Mouse (Mus musculus): ENCODE measurements at regions not wholly inside any gene's neighbourhood (a gene's known extent, or its start where the extent isn't known, plus 50 kb on each side); places are given as distances from the start of the nearest gene placed in this dataset.

DNA sequence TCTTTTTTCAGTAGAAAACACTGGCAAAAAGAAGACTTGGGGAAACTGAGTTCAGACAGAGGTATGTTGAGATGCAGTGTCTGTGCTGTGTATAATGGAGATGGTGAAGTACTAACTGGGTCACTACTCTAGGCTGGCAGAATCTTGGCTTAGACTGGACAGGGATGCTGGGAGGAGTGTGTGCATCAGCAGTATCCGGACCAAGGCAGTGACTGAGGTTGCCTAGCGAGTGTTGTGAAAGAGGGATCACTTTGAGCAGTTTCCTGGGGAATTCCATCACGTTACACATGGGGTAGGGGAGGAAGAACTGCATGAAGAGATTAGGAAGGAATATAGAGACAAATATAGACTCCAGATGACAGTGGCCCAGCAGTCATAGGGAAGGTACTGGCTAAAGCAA, 87.9 kb upstream of the Itprid2 start:
- DNase-seq (ENCODE audit: low read depth, low spot score): no peak

DNA sequence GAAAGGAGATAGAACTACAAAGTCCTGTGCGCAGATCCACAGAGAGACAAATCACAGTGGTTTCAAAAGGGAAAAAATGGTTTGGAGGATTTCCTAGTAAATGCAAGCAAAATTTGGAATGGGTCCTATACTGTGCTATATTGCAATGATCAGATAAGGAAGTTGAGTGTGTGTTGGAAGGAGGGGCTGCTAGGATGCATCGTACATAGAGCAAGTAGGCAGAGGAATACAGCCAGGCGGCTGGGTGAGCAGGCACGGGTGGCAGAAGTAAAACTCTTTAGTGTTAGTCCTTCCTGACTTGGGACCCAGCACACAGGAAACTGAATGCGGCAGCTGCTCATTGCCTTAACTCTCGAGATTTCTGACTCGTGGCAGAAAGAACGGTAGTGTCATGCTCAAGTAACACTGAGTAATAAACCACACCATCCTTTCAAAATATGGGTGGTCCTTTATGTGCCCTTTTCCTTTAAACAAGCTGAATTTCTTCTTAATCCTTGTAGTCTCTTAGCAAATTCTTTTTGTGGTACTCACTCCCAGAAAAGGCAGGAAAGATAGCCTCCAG, 87.0 kb upstream of the Itprid2 start:
- DNase-seq (ENCODE audit: low read depth, low spot score): no peak

DNA sequence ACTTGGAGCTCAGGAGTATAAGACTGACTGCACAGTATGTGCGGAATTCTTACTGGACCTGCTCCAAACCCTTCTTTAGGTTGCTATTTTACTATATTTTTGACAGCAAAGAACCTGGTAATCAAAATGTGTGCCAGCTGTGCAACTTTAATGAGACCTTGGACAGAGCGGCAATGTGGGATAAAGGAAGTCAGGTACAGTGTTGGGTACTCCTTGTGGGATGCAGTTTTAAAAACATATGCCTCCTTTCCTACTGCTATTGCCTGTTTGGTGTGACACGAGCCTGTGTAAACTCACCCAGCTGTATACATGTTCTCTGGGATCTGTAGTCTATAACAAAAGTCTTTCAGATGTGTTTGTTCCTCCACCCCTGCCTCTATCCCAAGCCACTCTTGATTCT, 85.4 kb upstream of the Itprid2 start:
- DNase-seq (ENCODE audit: low read depth, low spot score): no peak

DNA sequence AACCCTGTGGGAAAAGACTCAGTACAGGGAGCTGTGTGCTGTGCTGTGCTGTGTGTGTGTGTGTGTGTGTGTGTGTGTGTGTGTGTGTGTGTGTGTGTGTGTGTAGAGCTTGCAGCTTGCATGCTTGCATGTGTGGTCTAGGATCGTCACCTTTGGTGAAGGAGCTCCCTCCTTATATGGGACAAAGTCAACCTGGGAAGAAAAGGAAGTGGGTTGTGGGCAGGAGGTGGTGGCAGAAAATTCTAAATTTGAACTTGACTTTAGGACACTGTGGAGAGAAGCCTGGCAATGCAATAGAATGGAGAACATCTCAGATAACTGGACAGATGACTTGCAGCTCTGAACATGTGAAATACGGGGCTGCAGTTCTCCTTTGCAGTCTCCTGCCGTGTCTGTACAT, 84.7 kb upstream of the Itprid2 start:
- no peak for DNase-seq (ENCODE audit: low read depth, low spot score)

DNA sequence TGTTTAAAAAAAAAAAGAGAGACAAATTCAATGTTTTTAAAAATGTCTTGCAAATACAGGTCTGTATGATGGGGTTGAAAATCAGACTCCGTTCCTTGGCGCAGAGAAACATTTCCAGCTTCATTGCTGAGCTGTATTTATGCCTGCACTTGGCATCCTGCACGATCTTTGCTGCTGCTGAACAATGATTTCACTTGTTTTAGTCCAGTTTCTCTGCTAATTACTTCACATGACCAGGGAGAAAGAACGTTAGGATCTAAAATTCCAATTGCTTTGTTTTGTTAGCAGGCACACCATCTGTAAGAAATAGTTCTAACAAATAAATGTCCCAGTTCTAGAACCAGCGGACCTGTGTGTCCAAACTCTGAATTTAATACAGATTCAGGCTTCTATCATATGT, 82.7 kb upstream of the Itprid2 start:
- DNase-seq (ENCODE audit: low read depth, low spot score): no peak

DNA sequence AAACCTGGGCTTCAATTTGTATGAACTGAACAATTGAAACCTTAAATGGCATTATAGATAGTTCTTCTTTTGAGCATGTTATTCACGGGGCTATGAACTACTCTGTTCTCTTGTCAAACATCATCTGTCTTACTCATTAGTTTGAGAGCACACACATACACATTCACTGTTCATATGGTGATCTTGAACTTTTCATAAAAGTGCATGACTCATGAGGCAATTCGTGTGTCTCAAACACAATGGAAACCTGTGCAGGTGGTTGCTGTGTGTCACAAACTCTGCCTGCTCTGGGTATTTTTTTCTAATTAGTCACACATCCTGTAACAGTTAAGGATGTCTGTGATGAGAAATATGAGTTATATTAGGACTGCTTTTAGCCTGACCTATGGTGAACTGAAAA, 79.8 kb upstream of the Itprid2 start:
- DNase-seq (ENCODE audit: low read depth, low spot score): no peak

DNA sequence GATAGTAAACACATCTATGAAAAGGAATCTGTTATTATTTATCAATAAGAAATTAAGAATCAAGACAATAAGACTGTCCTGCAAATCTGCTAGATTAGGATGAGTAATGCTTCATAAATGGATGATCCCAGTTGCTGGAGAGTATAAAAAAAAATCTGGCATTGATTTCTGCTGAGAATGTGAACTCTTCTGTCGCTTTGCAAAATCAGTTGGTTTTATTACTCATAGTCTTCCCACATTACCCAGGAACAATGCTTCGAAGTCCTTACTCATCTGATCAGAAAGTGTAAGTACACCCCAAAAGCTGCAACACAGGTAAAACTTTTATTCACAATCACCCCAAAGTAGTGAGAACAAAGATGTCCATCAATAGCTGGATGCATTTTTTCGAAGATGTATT, 77.8 kb upstream of the Itprid2 start:
- no peak for DNase-seq (ENCODE audit: low read depth, low spot score)

DNA sequence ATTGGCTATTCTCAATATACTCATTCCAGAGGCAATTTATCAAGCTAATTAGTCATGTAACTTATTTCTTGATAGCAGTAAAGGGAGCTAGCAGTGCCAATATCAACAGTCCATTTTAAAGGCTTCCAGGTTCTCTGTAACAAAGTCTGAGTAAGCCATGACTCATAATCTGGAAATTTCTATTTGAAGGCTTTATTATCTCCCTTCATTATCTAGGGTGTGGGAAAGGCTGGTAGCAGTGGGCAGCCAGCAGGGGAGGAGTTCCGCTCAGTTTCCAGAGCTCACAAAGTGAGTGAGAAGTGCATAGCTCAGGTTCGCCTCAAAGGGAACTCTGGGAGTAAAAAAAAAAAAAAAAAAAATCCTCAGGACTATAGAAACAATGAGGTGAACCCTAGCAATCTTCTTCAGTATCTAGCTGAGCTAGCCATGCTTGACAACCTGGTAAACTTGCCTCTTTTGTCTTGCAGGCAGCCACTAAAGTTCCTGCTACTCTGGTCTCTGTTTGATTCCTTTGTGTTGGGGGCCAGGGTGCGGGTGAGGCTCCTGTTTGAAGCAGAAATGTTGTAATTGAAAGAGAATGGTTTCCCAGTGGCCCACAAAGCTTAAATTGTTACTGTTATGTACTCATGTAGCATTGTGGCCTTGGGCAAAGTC, 68.7 kb upstream of the Itprid2 start:
- peak; percentile 89 for DNase-seq (ENCODE audit: low read depth, low spot score)

DNA sequence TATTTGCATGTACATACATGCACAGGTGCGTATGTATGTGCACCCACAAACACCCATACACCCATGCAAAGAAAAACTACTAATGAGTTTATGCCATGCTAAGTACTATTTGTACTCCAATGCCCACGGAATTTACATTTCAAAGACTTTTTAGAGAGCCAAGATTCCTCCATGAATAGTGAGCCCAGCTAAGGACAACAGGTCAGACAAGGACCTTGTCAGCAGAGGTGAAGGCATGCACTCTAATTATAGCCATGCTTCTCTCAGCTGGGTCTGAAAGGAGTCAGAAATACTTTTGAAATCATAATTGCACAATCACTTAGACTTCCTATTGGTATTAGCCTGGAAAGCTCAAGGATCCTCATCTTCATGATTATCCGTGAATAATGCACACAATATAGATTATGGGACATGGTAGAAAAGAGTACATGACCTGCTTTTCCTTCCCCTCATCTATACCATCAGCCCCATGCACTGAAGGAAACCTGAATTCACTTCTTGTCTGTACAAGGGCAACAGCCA, 67.7 kb upstream of the Itprid2 start:
- DNase-seq (ENCODE audit: low read depth, low spot score): peak; percentile 37

DNA sequence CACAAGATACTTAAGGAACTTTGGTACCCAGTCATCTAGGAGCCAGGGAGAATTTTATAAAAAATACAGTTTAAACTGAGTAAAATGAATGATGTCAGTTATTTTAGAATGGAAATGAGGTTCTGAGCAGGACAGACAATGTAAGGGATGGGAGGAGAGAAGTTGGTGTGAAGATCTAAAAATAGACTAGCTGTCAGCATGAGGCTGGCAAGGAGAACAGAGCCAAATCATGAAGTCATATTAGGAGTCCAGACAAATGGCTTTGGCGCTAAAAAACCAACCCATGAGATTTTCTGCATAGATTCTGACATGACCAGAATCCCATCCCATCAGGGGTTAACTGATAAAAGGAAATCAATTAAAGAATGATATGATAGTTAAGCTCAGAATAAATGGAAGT, 65.5 kb upstream of the Itprid2 start:
- DNase-seq (ENCODE audit: low read depth, low spot score): no peak

DNA sequence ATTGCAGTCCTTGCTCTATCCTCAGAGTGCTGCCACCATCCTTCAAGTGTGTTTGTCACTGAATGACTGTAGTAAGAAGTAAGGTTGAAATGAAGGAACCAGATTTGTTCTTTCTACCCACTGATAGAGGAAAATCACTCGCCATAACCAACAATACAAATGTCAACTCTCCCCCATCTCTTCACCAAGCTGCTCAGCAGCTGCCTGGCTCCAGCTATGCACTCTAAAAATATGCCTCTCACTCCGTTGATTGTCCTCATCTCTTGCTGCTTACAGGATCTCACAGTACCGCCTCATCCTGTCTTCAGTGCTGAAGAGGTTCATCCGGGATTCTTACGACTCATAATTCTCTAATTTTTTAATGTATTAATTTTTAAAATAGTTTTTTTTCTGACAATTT, 63.2 kb upstream of the Itprid2 start:
- DNase-seq (ENCODE audit: low read depth, low spot score): no peak

DNA sequence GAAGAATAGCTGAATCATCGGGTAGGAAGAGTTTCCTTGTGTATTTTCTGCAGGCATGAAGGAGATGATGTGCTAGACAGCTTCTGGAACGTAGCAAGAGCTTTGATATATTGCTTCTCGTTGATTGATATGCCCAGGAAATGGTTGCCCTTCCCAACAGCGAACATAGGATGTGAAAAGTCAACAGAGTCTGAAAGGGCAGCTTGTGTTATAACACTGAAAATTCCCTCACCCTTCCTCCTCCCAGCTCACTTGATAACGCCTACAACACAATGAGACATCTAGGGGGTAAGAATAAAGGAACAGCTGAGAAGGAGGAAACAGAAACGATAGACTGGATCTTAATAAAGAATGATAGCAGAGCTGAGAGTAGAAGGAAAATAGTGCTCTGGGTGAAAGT, 60.1 kb upstream of the Itprid2 start:
- DNase-seq (ENCODE audit: low read depth, low spot score): no peak

DNA sequence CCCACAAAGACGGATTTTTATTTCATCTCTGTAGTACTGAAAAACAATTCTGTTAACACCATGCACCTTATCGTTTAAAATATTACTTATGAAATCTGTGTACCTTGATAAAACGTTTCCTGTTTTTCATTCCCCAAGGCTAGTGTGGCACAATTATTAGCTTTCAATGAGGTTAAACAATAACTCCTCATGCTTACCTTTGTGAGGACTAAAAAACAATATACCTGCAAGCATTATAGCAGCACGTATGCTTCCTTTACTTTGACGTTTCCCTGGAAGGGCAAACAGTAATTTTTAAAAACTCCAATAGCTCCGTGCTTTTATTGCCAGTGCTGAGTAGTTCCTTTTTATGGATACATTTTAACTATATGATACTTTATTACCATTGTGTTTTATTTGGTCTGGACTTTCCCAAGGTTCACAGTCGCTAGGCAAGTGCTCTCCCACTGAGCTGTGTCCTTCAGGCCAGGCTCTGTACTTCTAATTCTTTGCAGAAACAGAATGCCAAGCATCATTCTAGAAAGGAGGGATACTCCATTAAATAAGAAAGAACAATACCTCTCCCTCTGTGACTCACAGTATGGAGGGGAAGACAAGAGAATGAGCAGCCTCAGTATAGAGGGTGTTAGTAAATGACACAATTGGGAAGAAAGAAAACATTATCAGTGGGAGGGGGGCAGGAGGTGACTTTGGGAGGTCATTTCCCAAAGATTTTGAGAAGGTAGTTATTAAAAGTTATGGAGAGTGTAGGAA, 50.0 kb upstream of the Itprid2 start:
- peak; percentile 6 for DNase-seq (ENCODE audit: low read depth, low spot score)

All from ZHBTc4 (cell line).